Mouse (Mus musculus) brain, embryonic 14.5 days (tissue): ENCODE measurements around the gene Fat1. TPM values are rescaled to one million over a fixed set of nuclear protein-coding genes. Genes with fewer than 3 reads are reported as not detected.

ENCODE experiments used
- DNase-seq: peaks from one replicate; pipeline ENCODE4 v3.0.0-alpha.2; 2011; ENCODE audit warnings: low read depth
- CTCF ChIP-seq: fragments of 200-500 bp; IDR thresholded peaks from 2 replicates; pipeline ENCODE4 v1.5.1; 2012; ENCODE audit warnings: inconsistent platforms, mild to moderate bottlenecking, moderate library complexity, borderline replicate concordance; ENCODE audit not compliant: insufficient read depth, insufficient read length; ENCODE audit errors: extremely low read depth
- POLR2A ChIP-seq: fragments of 200-500 bp; IDR thresholded peaks from 2 replicates; pipeline ENCODE4 v1.6.1; 2012; ENCODE audit warnings: mild to moderate bottlenecking, inconsistent platforms, borderline replicate concordance; ENCODE audit not compliant: poor library complexity, insufficient read depth, insufficient read length, severe bottlenecking; ENCODE audit errors: extremely low read depth
- polyA plus RNA-seq: library from polyadenylated mRNA; depleted of rRNA; stranded (reverse); fragments of >200 nt; gene quantifications from 2 replicates; pipeline ENCODE4 v1.2.3, GENCODE M21; 2012

Fat1 gene
- polyA plus RNA-seq, 1 experiment: 59.0 TPM

- DNase-seq: peak; percentile 83
- TF ChIP-seq POLR2A (no peak), CTCF (no peak)
These were observed 1.3 kb downstream of the Fat1 start for GRCm38 (mm10) chr8:44936481-44936961.

GRCm38 (mm10) chr8:44937141-44937825 is 2.0 kb downstream of the Fat1 start:
- DNase-seq: peak; percentile 88
- TF ChIP-seq CTCF (peak; percentile 44; the same call in 1 of the 2 replicates), POLR2A (no peak)

- TF ChIP-seq CTCF (no peak), POLR2A (peak; percentile 68)
- DNase-seq: peak; percentile 97
These were observed 2.8 kb downstream of the Fat1 start for GRCm38 (mm10) chr8:44937905-44938642.

- TF ChIP-seq CTCF: no peak
- TF ChIP-seq POLR2A: no peak
- no peak for DNase-seq
These were observed 3.4 kb downstream of the Fat1 start for GRCm38 (mm10) chr8:44938643-44938979.

GRCm38 (mm10) chr8:44945577-44945976 is 10.3 kb downstream of the Fat1 start:
- DNase-seq: no peak
- TF ChIP-seq POLR2A (no peak), CTCF (no peak)

GRCm38 (mm10) chr8:44948597-44948996 is 13.3 kb downstream of the Fat1 start:
- no peak for TF ChIP-seq POLR2A
- no peak for TF ChIP-seq CTCF
- DNase-seq: no peak

GRCm38 (mm10) chr8:44960455-44960854 is 25.2 kb downstream of the Fat1 start:
- DNase-seq: no peak
- no peak for TF ChIP-seq CTCF
- TF ChIP-seq POLR2A: no peak

- no peak for TF ChIP-seq POLR2A
- no peak for TF ChIP-seq CTCF
- DNase-seq: peak; percentile 57
These were observed 25.7 kb downstream of the Fat1 start for GRCm38 (mm10) chr8:44960906-44961305.

GRCm38 (mm10) chr8:44961492-44961891 is 26.2 kb downstream of the Fat1 start:
- TF ChIP-seq POLR2A: no peak
- TF ChIP-seq CTCF: no peak

GRCm38 (mm10) chr8:44962572-44963231 is 27.5 kb downstream of the Fat1 start:
- DNase-seq: no peak
- no peak for TF ChIP-seq POLR2A
- TF ChIP-seq CTCF: no peak

More at GRCm38 (mm10) chr8:44961492-44961891, 26.2 kb downstream of the Fat1 start:
- DNase-seq: peak; percentile 76

GRCm38 (mm10) chr8:44967521-44968039 is 32.3 kb downstream of the Fat1 start:
- no peak for DNase-seq
- TF ChIP-seq POLR2A (no peak), CTCF (no peak)

- TF ChIP-seq POLR2A (no peak), CTCF (no peak)
- DNase-seq: no peak
These were observed 34.8 kb downstream of the Fat1 start for GRCm38 (mm10) chr8:44970093-44970492.

GRCm38 (mm10) chr8:44971346-44971745 is 36.1 kb downstream of the Fat1 start:
- DNase-seq: peak; percentile 68
- TF ChIP-seq POLR2A (no peak), CTCF (no peak)
